12 mouse cellular contexts compared by ENCODE assay signal in genomic region chr6:83013444-83013843, GRCm38 (mm10). TPM values are rescaled to one million over a fixed set of nuclear protein-coding genes. Genes with fewer than 3 reads are reported as not detected.
A peak's percentile ranks its signal among the peaks of the same experiment; 100 is the strongest.
DNase-seq lines count a peak whose midpoint lies in the region; ATAC-seq and TF ChIP-seq lines count a peak whose summit lies in the region.
"Had no signal": no experiment of that assay in that cellular context is flagged by ENCODE, and none has a peak within 500 bp of the region (broad histone marks: within the 10 kb centered on the region; RNA-seq: fewer than 3 reads in every experiment).

No protein-coding gene starts in this region.

- no peak overlapping the region for H3K4me2 ChIP-seq in limb, embryonic 13.5 days (replicated peaks)
- H3K4me2 ChIP-seq in midbrain, embryonic 14.5 days (ENCODE audit: low read length), result no peak overlapping the region
- H3K4me2 ChIP-seq: forebrain, embryonic 15.5 days; heart, embryonic 12.5 days had no signal

- 17% methylated on average over 5 of the region's 5 CpGs for WGBS in spleen, adult 2 months
- 70% methylated on average over 5 of the region's 5 CpGs for WGBS in limb, embryonic 13.5 days
- 77% methylated on average over 5 of the region's 5 CpGs for WGBS in midbrain, embryonic 14.5 days

- peaks cover 6% of the 10 kb centered on the region; the same call in 1 of the 2 replicates for H3K4me1 ChIP-seq in spleen, adult 2 months (ENCODE audit: control insufficient read depth, insufficient read depth, insufficient read length)
- H3K4me1 ChIP-seq in limb, embryonic 13.5 days, result no peaks in the 10 kb centered on the region
- H3K4me1 ChIP-seq in midbrain, embryonic 14.5 days (ENCODE audit: control insufficient read depth, insufficient read depth, low read length), result no peaks in the 10 kb centered on the region
- H3K4me1 ChIP-seq: forebrain, embryonic 15.5 days had no signal

- TF ChIP-seq CTCF in spleen, adult 2 months (IDR thresholded peaks at IDR 0.05; ENCODE audit: extremely low read depth, insufficient read depth, insufficient read length, insufficient replicate concordance), result no peak

- no peak for ATAC-seq in limb, embryonic 13.5 days (ENCODE audit: low FRiP score, low read depth)
- no peak for ATAC-seq in midbrain, embryonic 14.5 days (ENCODE audit: low FRiP score, low TSS enrichment)
- ATAC-seq: forebrain, embryonic 15.5 days had no signal

- H3K9me3 ChIP-seq in limb, embryonic 13.5 days, result no peaks in the 10 kb centered on the region
- H3K9me3 ChIP-seq in midbrain, embryonic 14.5 days (ENCODE audit: control insufficient read depth, low read length), result no peaks in the 10 kb centered on the region
- H3K9me3 ChIP-seq: forebrain, embryonic 15.5 days; heart, embryonic 12.5 days had no signal

- no peaks in the 10 kb centered on the region for H3K36me3 ChIP-seq in spleen, adult 2 months (ENCODE audit: control insufficient read depth, insufficient read depth, low read length)
- H3K36me3 ChIP-seq in limb, embryonic 13.5 days, result no peaks in the 10 kb centered on the region
- no peaks in the 10 kb centered on the region for H3K36me3 ChIP-seq in midbrain, embryonic 14.5 days (ENCODE audit: control insufficient read depth, insufficient read depth, low read length)
- H3K36me3 ChIP-seq: forebrain, embryonic 15.5 days; heart, embryonic 12.5 days had no signal

- DNase-seq in spleen, adult 2 months (ENCODE audit: low read depth in 1 of 2, low spot score in 2 of 2), result peak in 1 of 2 experiments; percentile 39
- no peak for DNase-seq in spleen, postnatal 14 days (ENCODE audit: low spot score in 2 of 2)
- peak; percentile 41 for DNase-seq in NIH3T3 (ENCODE audit: low read depth)
- DNase-seq in retina, postnatal 1 day, result peak; percentile 45
- DNase-seq in ovary, postnatal 36 days (ENCODE audit: low spot score), result no peak
- no peak for DNase-seq in midbrain, embryonic 14.5 days
- DNase-seq in gastrocnemius, postnatal 25 days, result no peak
- DNase-seq: cerebellum, postnatal 10 days; layer of hippocampus, postnatal 36 days had no signal

- no peak overlapping the region for H3K4me3 ChIP-seq in spleen, adult 2 months (ENCODE audit: extremely low read depth, insufficient read depth, insufficient read length)
- no peak overlapping the region for H3K4me3 ChIP-seq in limb, embryonic 13.5 days
- H3K4me3 ChIP-seq in midbrain, embryonic 14.5 days (replicated peaks; ENCODE audit: low read depth, low read length), result no peak overlapping the region
- H3K4me3 ChIP-seq: forebrain, embryonic 15.5 days; heart, embryonic 12.5 days had no signal

- 0 out of 2 replicates have a peak overlapping the region, but pooled peaks have one; percentile 0 for H3K9ac ChIP-seq in limb, embryonic 13.5 days
- H3K9ac ChIP-seq in midbrain, embryonic 14.5 days (replicated peaks; ENCODE audit: low read length), result no peak overlapping the region
- H3K9ac ChIP-seq: forebrain, embryonic 15.5 days; heart, embryonic 12.5 days had no signal

- no peak for TF ChIP-seq POLR2A in spleen, adult 2 months (IDR thresholded peaks at IDR 0.05; ENCODE audit: low read depth, low read length)

- H3K27me3 ChIP-seq in spleen, adult 2 months (ENCODE audit: control insufficient read depth, insufficient read depth, low read length), result no peaks in the 10 kb centered on the region
- no peaks in the 10 kb centered on the region for H3K27me3 ChIP-seq in limb, embryonic 13.5 days
- no peaks in the 10 kb centered on the region for H3K27me3 ChIP-seq in midbrain, embryonic 14.5 days (ENCODE audit: control insufficient read depth, insufficient read depth, low read length)
- H3K27me3 ChIP-seq: forebrain, embryonic 15.5 days; heart, embryonic 12.5 days had no signal

- peak overlapping the region; percentile 65 for H3K27ac ChIP-seq in spleen, adult 2 months (ENCODE audit: insufficient read depth, low read length)
- H3K27ac ChIP-seq in limb, embryonic 13.5 days, result 0 out of 2 replicates have a peak overlapping the region, but pooled peaks have one; percentile 33
- H3K27ac ChIP-seq in midbrain, embryonic 14.5 days (replicated peaks; ENCODE audit: low read depth, low read length), result no peak overlapping the region
- H3K27ac ChIP-seq: forebrain, embryonic 15.5 days had no signal

RNA-seq across cellular contexts. Expression of gene Dok1, which starts 19.8 kb away (rescaled TPM):
- 22.6 and 23.8 TPM in 2 replicates for polyA plus RNA-seq in spleen, adult 2 months (2012; rRNA removed)
- polyA plus RNA-seq in limb, embryonic 13.5 days (2015; fragmentation: Nextera tagmentation; extraction: Ambion mirVana), result 16.2 and 16.5 TPM in 2 replicates
- polyA plus RNA-seq in midbrain, embryonic 14.5 days (2014; fragmentation: Nextera tagmentation; extraction: Ambion mirVana), result 1.7 TPM in 2 replicates
- total RNA-seq in gastrocnemius, postnatal 25 days (2021), result 1 to 10 TPM; 1.9 to 2.6 TPM

RNA-seq across cellular contexts. Expression of gene Loxl3, which starts 20.5 kb away (rescaled TPM):
- 3.1 and 3.5 TPM in 2 replicates for polyA plus RNA-seq in spleen, adult 2 months (2012; rRNA removed)
- 34.4 and 36.3 TPM in 2 replicates for polyA plus RNA-seq in limb, embryonic 13.5 days (2015; fragmentation: Nextera tagmentation; extraction: Ambion mirVana)
- polyA plus RNA-seq in midbrain, embryonic 14.5 days (2014; fragmentation: Nextera tagmentation; extraction: Ambion mirVana), result 3.1 and 5.5 TPM in 2 replicates
- 1 to 10 TPM; 4.2 to 5.3 TPM for total RNA-seq in gastrocnemius, postnatal 25 days (2021)

RNA-seq across cellular contexts. Expression of gene Aup1, which starts 40.9 kb away (rescaled TPM):
- 582 and 730 TPM in 2 replicates for polyA plus RNA-seq in spleen, adult 2 months (2012; rRNA removed)
- 168 and 181 TPM in 2 replicates for polyA plus RNA-seq in limb, embryonic 13.5 days (2015; fragmentation: Nextera tagmentation; extraction: Ambion mirVana)
- 111 and 145 TPM in 2 replicates for polyA plus RNA-seq in midbrain, embryonic 14.5 days (2014; fragmentation: Nextera tagmentation; extraction: Ambion mirVana)
- 10 to 100 TPM; 71.8 to 82.5 TPM for total RNA-seq in gastrocnemius, postnatal 25 days (2021)

RNA-seq across cellular contexts. Expression of gene Htra2, which starts 41.6 kb away (rescaled TPM):
- polyA plus RNA-seq in spleen, adult 2 months (2012; rRNA removed), result 59.1 and 69.0 TPM in 2 replicates
- polyA plus RNA-seq in limb, embryonic 13.5 days (2015; fragmentation: Nextera tagmentation; extraction: Ambion mirVana), result 78.4 and 82.4 TPM in 2 replicates
- polyA plus RNA-seq in midbrain, embryonic 14.5 days (2014; fragmentation: Nextera tagmentation; extraction: Ambion mirVana), result 38.5 and 53.1 TPM in 2 replicates
- total RNA-seq in gastrocnemius, postnatal 25 days (2021), result 10 to 100 TPM; 16.5 to 18.4 TPM

RNA-seq across cellular contexts. Expression of gene Dqx1, which starts 44.2 kb away (rescaled TPM):
- 2.7 and 2.8 TPM in 2 replicates for polyA plus RNA-seq in spleen, adult 2 months (2012; rRNA removed)
- 0.64 and 0.87 TPM in 2 replicates for polyA plus RNA-seq in limb, embryonic 13.5 days (2015; fragmentation: Nextera tagmentation; extraction: Ambion mirVana)
- polyA plus RNA-seq in midbrain, embryonic 14.5 days (2014; fragmentation: Nextera tagmentation; extraction: Ambion mirVana), result 0.53 and 0.68 TPM in 2 replicates
- under 1 TPM; 0.26 to 0.51 TPM for total RNA-seq in gastrocnemius, postnatal 25 days (2021)

Comparison
In these comparisons a context has a peak if more than half of its experiments do, and no peak if none do; other contexts are left out.
1. DNase-seq: peak in NIH3T3 (single experiment) and retina, postnatal 1 day (single experiment); none in spleen, postnatal 14 days (0 of 2), ovary, postnatal 36 days (single experiment), midbrain, embryonic 14.5 days (single experiment) and gastrocnemius, postnatal 25 days (single experiment).